Mouse (Mus musculus) ES-E14 (cell line): ENCODE results near the gene Bmp6.

Experiments used
- HCFC1 ChIP-seq: IDR thresholded peaks from 2 replicates; pipeline ENCODE4 v1.6.1; 2012; ENCODE audit warnings: low read length, inconsistent platforms, borderline replicate concordance; ENCODE audit not compliant: insufficient read depth
- MAFK ChIP-seq: IDR thresholded peaks from 2 replicates; pipeline ENCODE4 v1.6.1; 2014; ENCODE audit warnings: mild to moderate bottlenecking, low read depth, low read length, inconsistent platforms; ENCODE audit not compliant: insufficient read depth
- ZC3H11A ChIP-seq: IDR thresholded peaks from 2 replicates; pipeline ENCODE4 v1.6.1; 2012; ENCODE audit warnings: low read depth, mild to moderate bottlenecking, inconsistent platforms, low read length, borderline replicate concordance

DNA sequence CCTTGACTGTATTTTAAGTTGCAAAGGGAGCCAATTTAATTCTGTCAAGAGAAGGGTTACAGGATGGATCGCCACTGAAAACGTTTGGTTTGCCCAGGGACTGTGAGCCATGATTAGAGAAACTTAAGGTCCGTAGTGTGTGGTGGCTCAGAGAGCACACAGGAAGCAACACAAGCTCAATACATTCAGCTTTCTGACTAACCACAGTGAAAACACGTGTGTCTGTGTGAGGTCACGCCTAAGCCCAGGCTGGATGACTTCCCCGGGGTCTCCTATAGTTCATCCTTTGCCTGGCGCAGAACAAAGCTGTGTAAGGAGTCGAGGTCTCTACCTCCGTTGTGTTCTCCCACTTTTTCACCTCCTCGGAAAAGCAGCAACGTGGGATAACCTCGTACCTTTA, 156.4 kb downstream of the Bmp6 start:
- TF ChIP-seq MAFK (no peak), HCFC1 (no peak), ZC3H11A (no peak)
